Mouse (Mus musculus) hindbrain, postnatal 0 days (tissue): ENCODE data around the gene Rccd1. TPM values are rescaled to one million over a fixed set of nuclear protein-coding genes. Genes with fewer than 3 reads are reported as not detected.

Experiments
- ATAC-seq: fragments of 200-750 bp; cut with Nextera tagmentation; 2 replicates; pipeline ENCODE4 v1.8.0; 2017; ENCODE audit warnings: mild to moderate bottlenecking, moderate TSS enrichment, moderate library complexity
- DNase-seq: peaks from one replicate; pipeline ENCODE4 v3.0.0-alpha.2; 2015; ENCODE audit warnings: low spot score
- H3K27ac ChIP-seq: fragments of 300-500 bp; sonication (generic); 2 replicates; pipeline ENCODE4 v1.5.1; 2014; ENCODE audit warnings: mild to moderate bottlenecking
- H3K27me3 ChIP-seq: fragments of 300-500 bp; sonication (generic); 2 replicates; pipeline ENCODE4 v1.6.1; 2014; ENCODE audit warnings: low read length, mixed read lengths; ENCODE audit not compliant: insufficient read depth
- H3K36me3 ChIP-seq: fragments of 300-500 bp; sonication (generic); 2 replicates; pipeline ENCODE4 v1.6.1; 2014; ENCODE audit warnings: low read length, mixed read lengths; ENCODE audit not compliant: insufficient read depth
- H3K4me1 ChIP-seq: fragments of 300-500 bp; sonication (generic); 2 replicates; pipeline ENCODE4 v1.6.1; 2014; ENCODE audit warnings: antibody characterized with exemption, low read length, mixed read lengths; ENCODE audit not compliant: insufficient read depth
- H3K4me2 ChIP-seq: fragments of 300-500 bp; sonication (generic); 2 replicates; pipeline ENCODE4 v1.6.1; 2014; ENCODE audit warnings: low read depth, mild to moderate bottlenecking, low read length, moderate library complexity, mixed read lengths
- H3K4me3 ChIP-seq: fragments of 300-500 bp; sonication (generic); 2 replicates; pipeline ENCODE4 v1.5.1; 2014; ENCODE audit warnings: low read length
- H3K9ac ChIP-seq: fragments of 300-500 bp; sonication (generic); replicated peaks from 2 replicates; pipeline ENCODE4 v1.6.1; 2014; ENCODE audit warnings: mild to moderate bottlenecking, low read length, moderate library complexity, mixed read lengths
- H3K9me3 ChIP-seq: fragments of 300-500 bp; sonication (generic); 2 replicates; pipeline ENCODE4 v1.6.1; 2016; ENCODE audit warnings: low read length, mixed read lengths
- CTCF ChIP-seq: IDR thresholded peaks from 2 replicates; pipeline ENCODE4 v1.5.1; 2016; ENCODE audit warnings: antibody characterized with exemption, control low read depth, low read depth
- WGBS: fragments of 180-500 bp; shearing (Covaris S2); extraction: QIAGEN DNeasy Blood & Tissue Kit; methylation state at CpG from one replicate; pipeline ENCODE4 v1.1.7; 2014; 5-methylcytosine and 5-hydroxymethylcytosine counted together
- polyA plus RNA-seq: library from polyadenylated mRNA; unstranded; fragments of >200 nt; fragmentation: Nextera tagmentation; extraction: Ambion mirVana; gene quantifications from 2 replicates; pipeline ENCODE4 v1.2.1, GENCODE M21; 2015
- total RNA-seq: library from RNA; depleted of rRNA; stranded (reverse); fragments of >200 nt; gene quantifications from 2 replicates; pipeline ENCODE4 v1.2.3, GENCODE M21; 2014

The Rccd1 gene
- total and polyA plus RNA-seq, 2 experiments from 2014 or later, result 8.6 to 24.7 TPM

- 78% methylated on average over 3 of the region's 3 CpGs for WGBS
- Histone ChIP-seq H3K4me2 (no peak overlapping the region), H3K36me3 (peaks cover 8% of the 10 kb centered on the region), H3K9ac (no peak overlapping the region), H3K4me3 (no peak overlapping the region), H3K9me3 (no peaks in the 10 kb centered on the region), H3K27me3 (no peaks in the 10 kb centered on the region), H3K4me1 (no peaks in the 10 kb centered on the region), H3K27ac (no peak overlapping the region)
- TF ChIP-seq CTCF, result no peak
- no peak for DNase-seq
- no peak for ATAC-seq
These were observed 27.2 kb downstream of the Rccd1 start for GRCm38 (mm10) chr7:80297041-80297440.

GRCm38 (mm10) chr7:80296462-80296861 is 27.8 kb downstream of the Rccd1 start:
- DNase-seq (no peak), ATAC-seq (no peak)
- no peak for TF ChIP-seq CTCF
- Histone ChIP-seq H3K27ac (no peak overlapping the region), H3K4me2 (no peak overlapping the region), H3K9me3 (no peaks in the 10 kb centered on the region), H3K4me3 (no peak overlapping the region), H3K4me1 (no peaks in the 10 kb centered on the region), H3K9ac (no peak overlapping the region), H3K36me3 (peaks cover 2% of the 10 kb centered on the region), H3K27me3 (no peaks in the 10 kb centered on the region)
- 97% methylated on average over 6 of the region's 6 CpGs for WGBS

GRCm38 (mm10) chr7:80294764-80295648 is 29.2 kb downstream of the Rccd1 start:
- no peak for ATAC-seq
- peaks cover 6% of the 10 kb centered on the region; the same call in 1 of the 2 replicates for H3K36me3 ChIP-seq
- peak overlapping the region; percentile 66; the same call in 1 of the 2 replicates for H3K27ac ChIP-seq
- no peaks in the 10 kb centered on the region for H3K9me3 ChIP-seq
- peak overlapping the region; percentile 58 for H3K9ac ChIP-seq
- 8% methylated on average over 37 of the region's 37 CpGs for WGBS
- no peak for TF ChIP-seq CTCF
- no peaks in the 10 kb centered on the region for H3K4me1 ChIP-seq
- H3K4me3 ChIP-seq, result peak overlapping the region; percentile 73
- peak; percentile 44 for DNase-seq
- H3K4me2 ChIP-seq, result peak overlapping the region; percentile 97
- no peaks in the 10 kb centered on the region for H3K27me3 ChIP-seq

- Histone ChIP-seq H3K9ac (peak within 1 kb of the TSS; percentile 58), H3K27ac (peak within 1 kb of the TSS; percentile 66; the same call in 1 of the 2 replicates), H3K9me3 (no peaks in the 10 kb centered on the region), H3K4me2 (peak within 1 kb of the TSS; percentile 97), H3K4me3 (peak within 1 kb of the TSS; percentile 73), H3K36me3 (peaks cover 7% of the 10 kb centered on the region; the same call in 1 of the 2 replicates), H3K4me1 (no peaks in the 10 kb centered on the region), H3K27me3 (no peaks in the 10 kb centered on the region)
- ATAC-seq (peak; percentile 99), DNase-seq (peak; percentile 98)
- no peak for TF ChIP-seq CTCF
- WGBS, result under 1% methylated on average over 52 of the region's 52 CpGs
These were observed 30.0 kb downstream of the Rccd1 start, which contains the start of gene Prc1 for GRCm38 (mm10) chr7:80294062-80294763. TSS of gene Prc1 (plus strand) at chr7:80294450.

GRCm38 (mm10) chr7:80287736-80288135 is 36.5 kb downstream of the Rccd1 start:
- WGBS, result 85% methylated on average over 10 of the region's 10 CpGs
- no peak overlapping the region for H3K4me2 ChIP-seq
- H3K4me3 ChIP-seq, result no peak overlapping the region
- H3K9ac ChIP-seq, result no peak overlapping the region
- H3K9me3 ChIP-seq, result no peaks in the 10 kb centered on the region
- no peak overlapping the region for H3K27ac ChIP-seq
- ATAC-seq (no peak), DNase-seq (no peak)
- no peaks in the 10 kb centered on the region for H3K4me1 ChIP-seq
- peaks cover 58% of the 10 kb centered on the region for H3K36me3 ChIP-seq
- TF ChIP-seq CTCF, result no peak
- no peaks in the 10 kb centered on the region for H3K27me3 ChIP-seq

GRCm38 (mm10) chr7:80285725-80286124 is 38.5 kb downstream of the Rccd1 start:
- TF ChIP-seq CTCF, result no peak
- Histone ChIP-seq H3K4me2 (no peak overlapping the region), H3K9ac (no peak overlapping the region), H3K9me3 (no peaks in the 10 kb centered on the region), H3K27me3 (no peaks in the 10 kb centered on the region), H3K4me1 (no peaks in the 10 kb centered on the region), H3K36me3 (peaks cover 58% of the 10 kb centered on the region), H3K4me3 (no peak overlapping the region), H3K27ac (no peak overlapping the region)
- 94% methylated on average over 6 of the region's 6 CpGs for WGBS
- DNase-seq (no peak), ATAC-seq (no peak)
